Mouse (Mus musculus): ENCODE data around the gene Wtip.
A peak's percentile ranks its signal among the peaks of the same experiment; 100 is the strongest.

DNA sequence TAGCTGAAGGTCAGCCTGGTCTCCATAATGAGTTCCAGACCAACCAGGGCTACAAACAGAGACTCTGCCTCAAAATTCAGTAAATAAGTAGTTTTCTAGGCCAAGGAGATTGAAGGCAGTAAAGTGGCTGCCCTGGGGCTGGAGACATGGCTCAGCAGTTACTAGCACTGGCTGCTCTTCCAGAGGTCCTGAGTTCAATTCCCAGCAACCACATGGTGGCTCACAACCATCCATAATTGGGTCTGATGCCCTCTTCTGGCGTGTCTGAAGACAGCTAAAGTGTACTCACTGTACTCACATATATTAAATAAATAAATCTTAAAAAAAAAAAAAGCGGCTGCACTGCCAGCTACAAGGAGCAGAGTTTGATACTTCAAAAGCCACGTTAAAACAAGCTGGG lies 32.9 kb upstream of the Wtip start:
- TF ChIP-seq CTCF (IDR thresholded peaks at IDR 0.05; ENCODE audit: low read depth, low read length) (peak; percentile 15), EP300 (IDR thresholded peaks at IDR 0.05; ENCODE audit: insufficient read depth, low read depth, low read length) (no peak)
